Mouse (Mus musculus) bone marrow macrophage, adult 2 months (primary cell): Measurements from ENCODE around the gene Themis2.

Source experiments
- CTCF ChIP-seq: IDR thresholded peaks from 2 replicates; pipeline ENCODE4 v1.5.1; 2012; ENCODE audit warnings: low read depth, mild to moderate bottlenecking, low read length, moderate library complexity
- POLR2A ChIP-seq: IDR thresholded peaks from 2 replicates; pipeline ENCODE4 v1.6.1; 2012; ENCODE audit warnings: mild to moderate bottlenecking, low read depth, low read length, borderline replicate concordance

DNA sequence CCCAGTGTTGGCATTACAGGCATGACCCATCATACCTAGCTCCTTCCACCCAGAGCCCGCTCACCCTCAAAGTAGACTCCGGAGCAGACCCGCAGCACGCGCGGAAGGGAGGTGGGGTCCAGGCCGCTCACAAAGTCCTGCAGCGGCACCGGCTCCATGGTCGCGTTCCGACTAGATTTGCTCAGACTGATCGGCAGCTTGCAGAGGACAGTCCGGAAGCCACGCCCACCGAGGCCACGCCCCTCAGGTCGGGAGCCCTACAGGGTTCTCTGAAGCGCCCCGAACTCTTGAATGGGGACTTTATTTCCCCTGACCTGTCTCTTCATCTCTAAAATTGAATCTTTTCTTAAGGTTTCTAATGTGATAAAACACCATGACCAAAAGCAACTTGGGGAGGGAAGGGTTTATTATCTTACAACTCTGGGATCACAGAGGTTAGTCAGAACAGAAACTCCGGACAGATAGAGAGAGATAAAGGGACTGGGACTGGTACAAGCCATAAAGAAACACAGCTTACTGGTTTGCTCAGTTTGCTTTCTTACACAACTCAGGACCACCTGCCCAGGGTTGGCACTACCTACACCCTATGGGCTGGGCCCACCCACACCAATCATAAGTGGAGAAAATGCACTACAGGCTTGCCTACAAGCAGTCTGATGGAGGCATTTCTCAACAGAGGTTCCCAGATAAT lies at the start of gene Themis2:
- TF ChIP-seq POLR2A (no peak), CTCF (no peak)
